Mouse (Mus musculus) liver, embryonic 16.5 days (tissue): ENCODE results near the gene Stard7. TPM values are rescaled to one million over a fixed set of nuclear protein-coding genes. Genes with fewer than 3 reads are reported as not detected.

Experiments
- ATAC-seq: fragments of 200-750 bp; cut with Nextera tagmentation; 2 replicates; pipeline ENCODE4 v1.8.0; 2017; ENCODE audit warnings: low read depth, mild to moderate bottlenecking, moderate number of reproducible peaks, moderate library complexity
- H3K27ac ChIP-seq: fragments of 300-500 bp; sonication (generic); 2 replicates; pipeline ENCODE4 v1.5.1; 2014; ENCODE audit warnings: mild to moderate bottlenecking, low read length
- H3K27me3 ChIP-seq: fragments of 300-500 bp; sonication (generic); 2 replicates; pipeline ENCODE4 v1.6.1; 2014; ENCODE audit warnings: low read depth, low read length, mixed read lengths; ENCODE audit not compliant: control insufficient read depth, insufficient read depth
- H3K36me3 ChIP-seq: fragments of 300-500 bp; sonication (generic); 2 replicates; pipeline ENCODE4 v1.6.1; 2014; ENCODE audit warnings: mild to moderate bottlenecking; ENCODE audit not compliant: control insufficient read depth, insufficient read depth
- H3K4me1 ChIP-seq: fragments of 300-500 bp; sonication (generic); 2 replicates; pipeline ENCODE4 v1.6.1; 2014; ENCODE audit warnings: low read depth, low read length, mixed read lengths; ENCODE audit not compliant: control insufficient read depth
- H3K4me2 ChIP-seq: fragments of 300-500 bp; sonication (generic); 2 replicates; pipeline ENCODE4 v1.6.1; 2014; ENCODE audit warnings: low read depth, low read length, mixed read lengths
- H3K4me3 ChIP-seq: fragments of 300-500 bp; sonication (generic); 2 replicates; pipeline ENCODE4 v1.5.1; 2014; ENCODE audit warnings: low read depth, mild to moderate bottlenecking, low read length
- H3K9ac ChIP-seq: fragments of 300-500 bp; sonication (generic); 2 replicates; pipeline ENCODE4 v1.6.1; 2014; ENCODE audit warnings: low read depth, low read length
- H3K9me3 ChIP-seq: fragments of 300-500 bp; sonication (generic); replicated peaks from 2 replicates; pipeline ENCODE4 v1.6.1; 2016; ENCODE audit warnings: low read length; ENCODE audit not compliant: control insufficient read depth
- WGBS: fragments of 180-500 bp; shearing (Covaris S2); extraction: QIAGEN DNeasy Blood & Tissue Kit; methylation state at CpG from one replicate; pipeline ENCODE4 v1.1.7; 2014; ENCODE audit not compliant: insufficient replicate concordance; 5-methylcytosine and 5-hydroxymethylcytosine counted together
- polyA plus RNA-seq: library from polyadenylated mRNA; unstranded; fragments of >200 nt; fragmentation: Nextera tagmentation; extraction: Ambion mirVana; gene quantifications from 2 replicates; pipeline ENCODE4 v1.2.1, GENCODE M21; 2015

Stard7 gene
- polyA plus RNA-seq, 1 experiment from 2014 or later = 34.9 TPM

DNA sequence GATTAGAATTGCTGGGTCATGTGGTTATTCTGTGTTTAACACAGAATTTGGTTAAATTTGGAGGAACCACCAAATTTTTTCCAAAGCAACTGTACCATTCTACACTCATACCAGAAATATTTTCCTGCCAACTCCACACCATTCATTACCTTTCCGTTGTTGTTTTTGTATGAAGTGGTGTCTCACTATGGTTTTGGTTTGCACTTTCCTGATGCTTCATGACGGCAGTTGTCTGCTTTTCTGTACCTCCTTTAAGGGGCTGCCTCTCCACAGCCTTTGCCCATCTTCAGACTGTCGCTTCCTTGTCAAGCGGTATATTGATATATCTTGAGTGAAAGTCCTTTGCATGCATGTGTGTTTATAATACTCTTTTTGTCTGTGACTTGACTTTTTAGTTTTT, 42.8 kb downstream of the Stard7 start:
- ATAC-seq = no peak
- no peak overlapping the region for H3K9ac ChIP-seq
- no peak overlapping the region for H3K4me3 ChIP-seq
- WGBS = 75% methylated on average over 4 of the region's 4 CpGs
- no peak overlapping the region for H3K27ac ChIP-seq
- no peak overlapping the region for H3K4me2 ChIP-seq
- no peaks in the 10 kb centered on the region for H3K4me1 ChIP-seq
- no peaks in the 10 kb centered on the region for H3K36me3 ChIP-seq
- H3K27me3 ChIP-seq = no peaks in the 10 kb centered on the region
- H3K9me3 ChIP-seq = no peaks in the 10 kb centered on the region

DNA sequence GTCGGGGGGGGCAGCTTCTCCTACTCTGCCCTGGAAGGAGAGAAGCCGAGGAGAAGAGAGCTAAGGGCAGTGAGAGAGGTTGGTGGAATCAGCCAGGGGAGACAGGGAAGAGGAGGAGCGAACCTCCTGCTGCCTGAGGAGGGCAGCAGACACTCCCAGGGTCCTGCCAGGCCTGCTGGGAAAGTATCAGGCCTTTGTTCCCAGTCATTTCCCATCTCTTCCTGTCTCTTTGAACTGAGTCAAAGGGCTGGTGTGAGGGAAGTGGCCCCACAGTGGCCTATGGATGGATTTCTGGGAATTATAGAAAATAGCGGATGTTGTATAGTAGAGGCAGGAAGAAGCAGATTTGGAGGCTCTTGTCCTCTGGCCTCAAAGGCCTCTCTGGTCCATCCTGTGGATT, 43.9 kb downstream of the Stard7 start:
- H3K4me2 ChIP-seq = no peak overlapping the region
- WGBS = 54% methylated on average over 4 of the region's 4 CpGs
- no peaks in the 10 kb centered on the region for H3K4me1 ChIP-seq
- H3K27ac ChIP-seq = no peak overlapping the region
- peak; percentile 51 for ATAC-seq
- no peaks in the 10 kb centered on the region for H3K27me3 ChIP-seq
- no peaks in the 10 kb centered on the region for H3K9me3 ChIP-seq
- no peak overlapping the region for H3K9ac ChIP-seq
- no peak overlapping the region for H3K4me3 ChIP-seq
- H3K36me3 ChIP-seq = no peaks in the 10 kb centered on the region

DNA sequence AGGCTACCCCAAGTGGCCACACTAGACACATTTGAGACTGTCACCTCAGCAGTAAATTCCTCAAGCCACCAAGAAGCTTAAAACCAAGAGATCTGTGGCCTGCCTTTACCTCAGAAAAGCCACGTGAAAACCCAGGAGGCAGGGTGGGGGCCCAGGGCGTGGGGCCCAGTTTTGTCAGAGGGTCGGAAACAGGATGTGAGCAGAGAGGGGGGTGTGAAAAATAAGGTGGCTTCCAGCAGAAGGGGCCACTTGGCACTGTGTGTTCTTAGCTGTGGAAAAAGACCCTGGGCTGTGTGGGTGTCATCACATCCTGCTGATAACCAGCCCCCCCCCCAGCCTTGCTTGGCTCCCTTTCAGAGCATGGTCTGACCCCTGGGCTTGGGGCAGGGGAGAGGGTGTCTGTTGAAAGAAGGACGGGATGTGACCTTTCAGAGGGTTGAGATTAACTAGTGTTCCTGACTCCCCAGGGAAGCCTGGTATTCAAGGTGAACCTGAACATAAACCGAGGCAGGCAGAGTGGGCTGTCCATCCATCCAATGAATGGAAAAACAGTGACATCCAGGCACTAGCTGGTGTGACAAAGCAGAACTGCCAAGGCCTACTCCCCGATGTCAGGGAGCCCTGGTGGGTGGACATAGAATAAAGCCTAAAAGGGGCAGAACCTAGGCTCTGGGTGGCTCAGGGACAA, 44.6 kb downstream of the Stard7 start:
- 31% methylated on average over 6 of the region's 6 CpGs for WGBS
- ATAC-seq = peak; percentile 41
- Histone ChIP-seq H3K4me2 (no peak overlapping the region), H3K4me1 (no peaks in the 10 kb centered on the region), H3K27me3 (no peaks in the 10 kb centered on the region), H3K4me3 (no peak overlapping the region), H3K36me3 (no peaks in the 10 kb centered on the region), H3K27ac (no peak overlapping the region), H3K9ac (no peak overlapping the region), H3K9me3 (no peaks in the 10 kb centered on the region)

DNA sequence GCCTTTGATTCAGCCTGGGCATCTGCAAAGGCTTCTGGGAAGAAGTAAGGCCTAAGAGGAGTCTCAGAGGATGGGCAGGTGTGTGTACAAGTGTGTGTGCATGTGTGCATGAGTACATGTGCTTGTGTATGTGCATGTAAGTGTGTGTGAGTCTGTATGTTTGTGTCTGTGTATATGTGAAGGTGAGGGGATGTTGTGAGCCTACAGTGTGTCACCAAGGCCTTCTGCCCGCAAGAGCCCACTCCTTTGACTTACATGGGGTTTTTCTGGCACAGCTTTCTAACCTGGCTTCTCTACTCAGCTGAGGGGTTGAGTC, 45.1 kb downstream of the Stard7 start:
- H3K27ac ChIP-seq = no peak overlapping the region
- H3K4me2 ChIP-seq = no peak overlapping the region
- H3K4me1 ChIP-seq = no peaks in the 10 kb centered on the region
- no peak overlapping the region for H3K9ac ChIP-seq
- H3K27me3 ChIP-seq = no peaks in the 10 kb centered on the region
- WGBS = 71% methylated on average over 1 of the region's 1 CpGs
- no peaks in the 10 kb centered on the region for H3K36me3 ChIP-seq
- no peak for ATAC-seq
- H3K4me3 ChIP-seq = no peak overlapping the region
- H3K9me3 ChIP-seq = no peaks in the 10 kb centered on the region

DNA sequence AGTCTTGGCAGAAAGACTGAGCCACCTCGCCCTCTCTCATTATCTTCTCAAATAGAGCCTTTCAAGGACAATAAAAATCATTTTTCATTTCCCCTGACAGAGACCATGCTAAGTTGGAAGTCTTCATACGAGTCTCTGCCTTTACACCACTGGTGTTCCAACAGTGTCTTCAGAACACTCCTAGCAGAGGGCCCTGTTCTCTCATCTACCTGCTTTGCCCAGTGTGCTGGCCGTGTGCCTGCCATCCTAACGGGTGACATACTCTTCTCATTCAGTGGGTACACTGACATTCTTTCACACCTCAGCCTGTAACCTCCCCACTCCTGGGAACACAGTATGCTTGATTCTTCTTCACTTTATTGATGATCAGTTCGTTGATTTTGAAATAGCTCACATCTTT, 46.4 kb downstream of the Stard7 start:
- Histone ChIP-seq H3K27ac (no peak overlapping the region), H3K9me3 (no peaks in the 10 kb centered on the region), H3K27me3 (no peaks in the 10 kb centered on the region), H3K9ac (no peak overlapping the region), H3K4me1 (no peaks in the 10 kb centered on the region), H3K4me2 (no peak overlapping the region), H3K4me3 (no peak overlapping the region), H3K36me3 (no peaks in the 10 kb centered on the region)
- WGBS = 52% methylated on average over 5 of the region's 5 CpGs
- ATAC-seq = no peak

DNA sequence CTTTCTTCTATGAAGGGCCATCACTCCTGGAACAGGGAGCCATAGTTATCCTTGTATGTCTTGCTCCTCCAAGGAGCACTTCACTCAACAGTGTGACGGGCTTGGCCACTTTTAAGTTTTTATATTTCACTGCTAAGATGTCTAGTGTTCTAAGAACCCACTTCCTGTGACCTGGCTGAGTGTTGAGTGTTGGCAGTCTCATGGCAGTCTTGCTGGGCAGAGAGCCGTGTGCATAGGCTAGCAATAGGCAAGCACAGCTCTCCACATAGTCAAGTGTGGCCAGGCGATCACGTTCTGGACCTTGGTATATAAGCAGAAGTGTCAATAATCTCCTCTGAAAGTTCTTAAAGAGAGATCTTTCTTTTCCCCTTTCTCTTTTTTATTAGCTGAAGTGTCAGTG, 48.1 kb downstream of the Stard7 start:
- Histone ChIP-seq H3K9ac (no peak overlapping the region), H3K36me3 (no peaks in the 10 kb centered on the region), H3K4me1 (no peaks in the 10 kb centered on the region; the same call in 1 of the 2 replicates), H3K27me3 (no peaks in the 10 kb centered on the region), H3K9me3 (no peaks in the 10 kb centered on the region), H3K4me3 (no peak overlapping the region), H3K27ac (no peak overlapping the region), H3K4me2 (no peak overlapping the region)
- WGBS = 55% methylated on average over 4 of the region's 4 CpGs
- ATAC-seq = no peak

DNA sequence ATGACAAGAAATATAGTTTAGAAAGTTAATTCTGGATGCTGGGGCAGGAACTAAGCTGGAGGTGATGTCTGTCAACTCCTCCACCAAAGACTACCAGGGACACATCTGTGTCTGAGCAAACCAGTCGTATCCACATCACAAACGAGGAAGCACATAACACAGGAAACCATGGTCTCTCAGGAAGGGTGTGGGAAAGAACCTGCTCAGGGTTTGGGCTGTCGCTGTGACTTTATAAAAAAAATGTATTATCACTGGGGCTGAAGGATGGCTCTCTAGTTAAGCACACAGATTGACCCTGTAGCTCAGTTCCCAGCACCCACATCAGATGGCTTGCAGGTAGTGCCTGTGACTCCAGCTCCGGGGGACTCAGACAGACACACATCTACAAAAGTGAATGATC, 49.1 kb downstream of the Stard7 start:
- H3K4me2 ChIP-seq = no peak overlapping the region
- no peaks in the 10 kb centered on the region; the same call in 1 of the 2 replicates for H3K4me1 ChIP-seq
- no peak overlapping the region for H3K27ac ChIP-seq
- WGBS = 28% methylated on average over 4 of the region's 4 CpGs
- no peak overlapping the region for H3K4me3 ChIP-seq
- H3K9ac ChIP-seq = no peak overlapping the region
- no peaks in the 10 kb centered on the region for H3K27me3 ChIP-seq
- H3K36me3 ChIP-seq = no peaks in the 10 kb centered on the region
- no peaks in the 10 kb centered on the region for H3K9me3 ChIP-seq
- ATAC-seq = no peak

DNA sequence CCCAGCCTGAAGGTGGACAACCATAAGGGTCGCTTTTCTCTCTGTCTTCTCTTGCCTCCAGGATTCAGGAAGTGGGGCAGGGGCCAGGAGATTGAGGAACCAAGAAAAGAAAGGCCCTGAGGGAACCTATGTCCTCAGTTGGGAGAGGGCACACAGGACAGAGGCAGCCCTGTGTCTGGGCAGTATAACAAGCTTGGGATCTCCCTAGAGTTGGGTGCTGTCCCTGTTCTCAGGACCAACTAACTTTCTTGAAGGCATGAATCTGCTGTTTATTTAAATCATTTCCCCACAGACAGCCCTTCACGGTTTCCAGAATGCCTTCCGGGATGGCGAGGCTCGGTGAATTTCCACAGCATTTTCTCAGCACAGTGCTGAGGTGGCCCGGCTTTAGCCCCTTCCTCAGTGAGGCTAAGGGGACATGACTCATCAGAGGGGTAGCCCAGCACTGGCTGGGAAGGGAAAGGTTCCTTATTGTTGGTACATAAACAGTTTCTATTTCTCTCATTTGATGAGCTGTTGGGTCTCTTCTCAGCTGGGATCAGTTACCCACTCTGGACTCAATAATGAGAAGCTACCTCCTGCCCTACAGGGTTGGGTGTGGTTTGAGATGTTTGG, 52.8 kb downstream of the Stard7 start:
- H3K9ac ChIP-seq = no peak overlapping the region
- WGBS = 48% methylated on average over 6 of the region's 6 CpGs
- no peak for ATAC-seq

DNA sequence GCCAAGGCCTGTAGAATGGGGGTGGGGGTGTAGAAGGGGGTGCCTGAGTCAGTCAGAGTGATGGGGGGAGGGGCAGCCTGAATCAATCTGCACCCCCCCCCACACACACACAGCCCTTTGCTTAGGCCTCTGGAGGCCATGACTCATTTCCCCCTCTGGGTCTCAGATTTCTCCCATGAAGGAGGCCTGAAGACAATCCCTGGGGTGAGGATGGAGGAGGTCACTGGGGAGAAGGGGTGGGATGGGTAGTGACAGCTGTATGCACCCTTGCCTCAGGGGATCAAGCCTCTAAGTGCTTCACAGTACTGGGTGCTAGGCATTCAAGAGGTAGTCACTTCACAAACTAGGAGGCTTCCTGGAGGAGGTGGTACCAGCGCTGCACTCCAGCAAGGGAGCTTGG, 53.6 kb downstream of the Stard7 start:
- 65% methylated on average over 1 of the region's 1 CpGs for WGBS

More for the DNA sequence above, 52.8 kb downstream of the Stard7 start:
- no peak overlapping the region for H3K27ac ChIP-seq
- no peak overlapping the region for H3K4me2 ChIP-seq
- H3K4me1 ChIP-seq = no peaks in the 10 kb centered on the region; the same call in 1 of the 2 replicates
- no peaks in the 10 kb centered on the region for H3K9me3 ChIP-seq
- H3K36me3 ChIP-seq = no peaks in the 10 kb centered on the region
- H3K4me3 ChIP-seq = no peak overlapping the region
- no peaks in the 10 kb centered on the region for H3K27me3 ChIP-seq

More for the DNA sequence above, 53.6 kb downstream of the Stard7 start:
- Histone ChIP-seq H3K9me3 (no peaks in the 10 kb centered on the region), H3K4me3 (no peak overlapping the region), H3K27ac (no peak overlapping the region), H3K9ac (no peak overlapping the region), H3K4me2 (no peak overlapping the region), H3K4me1 (no peaks in the 10 kb centered on the region; the same call in 1 of the 2 replicates), H3K27me3 (no peaks in the 10 kb centered on the region), H3K36me3 (no peaks in the 10 kb centered on the region)
- no peak for ATAC-seq
